Mouse (Mus musculus): Measurements from ENCODE around the gene Uba7. TPM values are rescaled to one million over a fixed set of nuclear protein-coding genes. Genes with fewer than 3 reads are reported as not detected.
A peak's percentile ranks its signal among the peaks of the same experiment; 100 is the strongest.

Uba7 gene
- total and polyA plus RNA-seq, 3 experiments = 18.1 to 44.1 TPM; not detected in 1

DNA sequence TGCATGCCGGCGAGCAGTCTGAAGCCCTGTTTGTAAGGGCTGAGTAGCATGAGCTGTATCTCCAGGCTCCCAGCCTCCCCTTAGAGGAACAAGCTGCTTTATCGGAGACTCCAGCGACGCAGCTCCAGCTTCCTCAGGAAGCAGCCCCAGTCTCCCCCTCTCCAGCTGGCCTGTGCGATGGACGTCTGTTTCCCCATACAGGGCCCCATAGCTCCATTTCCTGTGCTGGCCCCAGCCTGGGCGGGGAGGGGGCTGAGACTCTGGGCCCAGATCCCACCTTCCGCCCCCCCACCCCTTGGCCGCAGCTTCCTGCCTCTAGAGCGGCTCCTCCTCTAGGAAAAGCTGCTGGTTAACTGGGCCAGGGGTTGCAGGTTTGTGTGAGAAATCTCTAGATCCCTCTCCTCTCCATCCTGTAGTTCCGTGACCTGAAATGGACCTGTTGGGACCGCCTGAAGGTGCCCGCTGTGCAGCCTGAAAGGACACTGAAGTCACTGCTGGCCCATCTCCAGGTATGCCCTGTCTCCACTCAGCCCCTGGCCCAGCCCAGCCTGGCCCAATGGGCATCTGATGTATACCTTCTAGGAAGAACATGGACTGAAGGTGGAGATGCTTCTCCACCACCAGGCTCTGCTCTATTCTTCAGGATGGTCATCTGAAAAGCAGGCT is 7.5 kb downstream of the Uba7 start, which contains the start of gene Gm20661:
Gm20661 (plus strand) TSS at position 378 of the 666 bp plus-strand sequence.
- peaks cover 34% of the 10 kb centered on the region for H3K79me2 ChIP-seq (ENCODE audit: control insufficient read depth, insufficient read depth, low read length, poor library complexity)
- peak within 1 kb of the TSS; percentile 88 for H3K9ac ChIP-seq (ENCODE audit: control insufficient read depth, low read depth, low read length, poor library complexity, severe bottlenecking)
- H3K4me1 ChIP-seq (ENCODE audit: control insufficient read depth in 1 of 2, insufficient read depth in 2 of 2, low read length in 2 of 2) = peaks cover 33 to 53% of the 10 kb centered on the region in 2 experiments
- H3K27ac ChIP-seq (ENCODE audit: control insufficient read depth, low read depth, low read length) = peak within 1 kb of the TSS; percentile 94
- no peaks in the 10 kb centered on the region for H3K27me3 ChIP-seq (ENCODE audit: control insufficient read depth in 1 of 2, insufficient read depth in 2 of 2, low read length in 2 of 2)
- no peaks in the 10 kb centered on the region for H3K9me3 ChIP-seq (replicated peaks; ENCODE audit: insufficient read depth, low read length)
- peak within 1 kb of the TSS; percentile 72 to 91 for H3K4me3 ChIP-seq (ENCODE audit: control insufficient read depth in 1 of 2, insufficient read depth in 1 of 2, low read depth in 2 of 2, low read length in 2 of 2)
- DNase-seq (ENCODE audit: low read depth, low spot score) = peak; percentile 97
- peaks cover 4 to 46% of the 10 kb centered on the region in 2 experiments for H3K36me3 ChIP-seq (ENCODE audit: control insufficient read depth in 1 of 2, insufficient read depth in 2 of 2, low read length in 2 of 2)
- peak; percentile 83 for TF ChIP-seq RCOR1 (IDR thresholded peaks at IDR 0.05; ENCODE audit: low read depth, low read length)
- peak; percentile 32; the same call in 1 of the 2 replicates for TF ChIP-seq ZNF384 (IDR thresholded peaks at IDR 0.05; ENCODE audit: low read depth, low read length)
- peak; percentile 46 for TF ChIP-seq CHD2 (IDR thresholded peaks at IDR 0.05; ENCODE audit: low read length)
- TF ChIP-seq MEF2A (IDR thresholded peaks at IDR 0.05; ENCODE audit: extremely low read depth, insufficient replicate concordance, low read depth, low read length, poor library complexity, severe bottlenecking) = peak; percentile 62; the same call in 1 of the 2 replicates
- peak; percentile 73 for TF ChIP-seq ELF1 (IDR thresholded peaks at IDR 0.05; ENCODE audit: low read depth, low read length)
- TF ChIP-seq TAL1 (IDR thresholded peaks at IDR 0.05; ENCODE audit: low read length) = peak; percentile 100
- peak; percentile 37; the same call in 1 of the 2 replicates for TF ChIP-seq POLR2AphosphoS2 (IDR thresholded peaks at IDR 0.05; ENCODE audit: low read length)
- TF ChIP-seq MYC (IDR thresholded peaks at IDR 0.05; ENCODE audit: low read depth, low read length) = peak; percentile 88
- TF ChIP-seq TBP (IDR thresholded peaks at IDR 0.05; ENCODE audit: low read depth, low read length) = peak; percentile 70
- peak; percentile 62 for TF ChIP-seq BHLHE40 (IDR thresholded peaks at IDR 0.05; ENCODE audit: borderline replicate concordance, low read depth, low read length)
- no peak for TF ChIP-seq UBTF (IDR thresholded peaks at IDR 0.05; ENCODE audit: borderline replicate concordance, insufficient read depth, low read depth, low read length)
- TF ChIP-seq KAT2A (conservative IDR thresholded peaks at IDR 0.05; ENCODE audit: low read depth, low read length) = no peak
- TF ChIP-seq TCF12 (IDR thresholded peaks at IDR 0.05; ENCODE audit: low read depth, low read length) = peak; percentile 100
- TF ChIP-seq NELFE (IDR thresholded peaks at IDR 0.05; ENCODE audit: low read depth, low read length) = peak; percentile 40; the same call in 1 of the 2 replicates
- peak; percentile 70 for TF ChIP-seq HCFC1 (IDR thresholded peaks at IDR 0.05; ENCODE audit: low read depth, low read length)
- no peak for TF ChIP-seq CHD1 (IDR thresholded peaks at IDR 0.05; ENCODE audit: low read depth, low read length)
- TF ChIP-seq ZMIZ1 (IDR thresholded peaks at IDR 0.05; ENCODE audit: low read depth, low read length) = peak; percentile 91
- TF ChIP-seq ETS1 (IDR thresholded peaks at IDR 0.05; ENCODE audit: low read depth, low read length) = peak; percentile 99
- TF ChIP-seq MXI1 (IDR thresholded peaks at IDR 0.05; ENCODE audit: low read depth, low read length) = peak; percentile 70
- TF ChIP-seq MYB (IDR thresholded peaks at IDR 0.05; ENCODE audit: low read depth, low read length) = peak; percentile 66; the same call in 1 of the 2 replicates
- no peak for TF ChIP-seq POLR2AphosphoS5 (IDR thresholded peaks at IDR 0.05; ENCODE audit: borderline replicate concordance, low read depth, low read length)
- TF ChIP-seq CTCF (IDR thresholded peaks at IDR 0.05 in 2 of 3, conservative IDR thresholded peaks at IDR 0.05 in 1 of 3; ENCODE audit: control insufficient read depth in 1 of 3, insufficient read depth in 1 of 3, low read depth in 2 of 3, low read length in 3 of 3, poor library complexity in 1 of 3, severe bottlenecking in 1 of 3) = no peak
- peak; percentile 65; the same call in 1 of the 2 replicates for TF ChIP-seq JUND (IDR thresholded peaks at IDR 0.05; ENCODE audit: low read depth, low read length)
- no peak for TF ChIP-seq SMC3 (IDR thresholded peaks at IDR 0.05; ENCODE audit: low read depth, low read length)
- peak; percentile 80 for TF ChIP-seq MAX (IDR thresholded peaks at IDR 0.05; ENCODE audit: low read length)
- TF ChIP-seq E2F4 (IDR thresholded peaks at IDR 0.05; ENCODE audit: borderline replicate concordance, low read depth, low read length) = peak; percentile 69; the same call in 1 of the 2 replicates
- TF ChIP-seq GABPA (IDR thresholded peaks at IDR 0.05; ENCODE audit: low read depth, low read length) = no peak
- peak; percentile 96 for TF ChIP-seq GATA1 (IDR thresholded peaks at IDR 0.05; ENCODE audit: low read depth, low read length)
- TF ChIP-seq POLR2A (IDR thresholded peaks at IDR 0.05; ENCODE audit: control insufficient read depth in 1 of 2, insufficient read depth in 1 of 2, low read depth in 1 of 2, low read length in 2 of 2, poor library complexity in 1 of 2) = peak in 1 of 2 experiments; percentile 61; a peak in 1 of 4 replicates
- peak; percentile 98 to 100 for TF ChIP-seq EP300 (IDR thresholded peaks at IDR 0.05; ENCODE audit: low read depth in 1 of 2, low read length in 2 of 2)
- TF ChIP-seq SIN3A (IDR thresholded peaks at IDR 0.05; ENCODE audit: low read length) = peak; percentile 94
- 0 out of 2 replicates have a peak, but pooled peaks have one; percentile 27 for TF ChIP-seq NRF1 (IDR thresholded peaks at IDR 0.05; ENCODE audit: insufficient read depth, low read depth, low read length, poor library complexity, severe bottlenecking)
- no peak for TF ChIP-seq USF2 (IDR thresholded peaks at IDR 0.05; ENCODE audit: borderline replicate concordance in 1 of 2, insufficient read depth in 1 of 2, low read depth in 1 of 2, low read length in 2 of 2)
- TF ChIP-seq MAZ (IDR thresholded peaks at IDR 0.05; ENCODE audit: low read depth, low read length) = peak; percentile 98
- no peak for TF ChIP-seq ZC3H11A (IDR thresholded peaks at IDR 0.05; ENCODE audit: low read depth, low read length)
- TF ChIP-seq RAD21 (IDR thresholded peaks at IDR 0.05; ENCODE audit: low read depth, low read length) = no peak

All from MEL (cell line).